Mouse (Mus musculus) induced T-regulatory cell, adult 2 months (primary cell): Measurements from ENCODE around the gene Exoc3l4.

Experiments
- DNase-seq: peaks from one replicate; pipeline ENCODE4 v3.0.0-alpha.2; 2012; ENCODE audit warnings: low read depth

The Exoc3l4 gene

GRCm38 (mm10) chr12:111450359-111450758, 33.5 kb downstream of the Exoc3l4 start:
- no peak for DNase-seq

GRCm38 (mm10) chr12:111451561-111451960, 34.7 kb downstream of the Exoc3l4 start:
- no peak for DNase-seq

GRCm38 (mm10) chr12:111454021-111454420, 37.2 kb downstream of the Exoc3l4 start:
- DNase-seq, result no peak

- no peak for DNase-seq
Measured at GRCm38 (mm10) chr12:111454543-111455280, 37.9 kb downstream of the Exoc3l4 start.

GRCm38 (mm10) chr12:111455311-111455846, 38.6 kb downstream of the Exoc3l4 start:
- DNase-seq, result no peak

- DNase-seq, result no peak
Measured at GRCm38 (mm10) chr12:111455860-111456259, 39.0 kb downstream of the Exoc3l4 start.

GRCm38 (mm10) chr12:111457742-111458141, 40.9 kb downstream of the Exoc3l4 start:
- DNase-seq, result no peak

GRCm38 (mm10) chr12:111463570-111463969, 46.8 kb downstream of the Exoc3l4 start:
- DNase-seq, result no peak

- DNase-seq, result no peak
Measured at GRCm38 (mm10) chr12:111466369-111466768, 49.6 kb downstream of the Exoc3l4 start.

GRCm38 (mm10) chr12:111468206-111468605, 51.4 kb downstream of the Exoc3l4 start:
- no peak for DNase-seq

- DNase-seq, result peak; percentile 67
Measured at GRCm38 (mm10) chr12:111469507-111469906, 52.7 kb downstream of the Exoc3l4 start.

- DNase-seq, result no peak
Measured at GRCm38 (mm10) chr12:111471119-111471518, 54.3 kb downstream of the Exoc3l4 start.

- no peak for DNase-seq
Measured at GRCm38 (mm10) chr12:111471721-111472120, 54.9 kb downstream of the Exoc3l4 start.

- no peak for DNase-seq
Measured at GRCm38 (mm10) chr12:111472886-111473285, 56.1 kb downstream of the Exoc3l4 start.

GRCm38 (mm10) chr12:111474384-111474783, 57.6 kb downstream of the Exoc3l4 start:
- DNase-seq, result no peak

- DNase-seq, result no peak
Measured at GRCm38 (mm10) chr12:111474893-111475643, 58.3 kb downstream of the Exoc3l4 start.

GRCm38 (mm10) chr12:111478924-111479323, 62.1 kb downstream of the Exoc3l4 start:
- DNase-seq, result no peak

- DNase-seq, result peak; percentile 37
Measured at GRCm38 (mm10) chr12:111479917-111480316, 63.1 kb downstream of the Exoc3l4 start.
